Mouse (Mus musculus): ENCODE results near the gene Tpcn2. TPM values are rescaled to one million over a fixed set of nuclear protein-coding genes. Genes with fewer than 3 reads are reported as not detected.

The Tpcn2 gene
- total RNA-seq (2014; rRNA removed) (3.0 and 4.7 TPM in 2 replicates), polyA plus RNA-seq (2015; fragmentation: Nextera tagmentation; extraction: Ambion mirVana) (2.3 and 2.6 TPM in 2 replicates)

DNA sequence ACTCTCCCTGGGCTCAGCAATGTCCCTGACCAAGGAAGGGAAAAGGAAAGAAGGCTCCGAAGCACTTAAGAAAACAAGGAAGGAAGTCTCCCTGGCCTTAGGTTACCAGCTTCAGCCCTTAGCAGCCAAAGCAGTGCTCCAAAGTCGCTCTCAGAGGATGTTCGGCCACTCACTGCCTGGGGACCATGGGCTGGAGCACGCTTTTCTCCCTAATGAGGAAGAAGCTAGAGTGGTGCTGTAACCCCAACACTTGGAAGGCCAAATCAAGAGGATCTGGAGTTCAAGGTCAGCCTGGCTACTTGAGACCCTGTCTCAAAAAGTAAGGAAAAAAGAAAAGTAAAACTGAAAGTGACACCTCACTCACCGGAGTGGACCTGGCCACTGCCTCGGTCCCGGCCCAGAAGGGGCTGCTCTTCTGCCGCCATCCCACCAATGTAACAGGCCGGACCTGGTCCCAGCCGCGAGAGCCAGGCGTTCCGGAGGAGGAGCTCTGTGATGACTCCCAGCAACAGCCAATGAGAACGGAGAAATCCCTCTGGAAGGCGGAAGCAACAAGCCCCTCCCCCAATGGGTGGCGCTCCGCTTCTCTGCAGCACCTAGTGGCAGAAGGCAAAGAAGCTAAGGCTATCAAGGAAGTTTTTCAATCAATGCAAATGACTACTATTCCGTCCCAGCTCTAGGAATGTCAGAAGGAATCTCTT, at the start of gene Tpcn2:
Gene Tpcn2, minus strand, starts transcription at position 525 of the 701 bp plus-strand sequence.
- Histone ChIP-seq H3K9ac (replicated peaks; ENCODE audit: low read length) (peak within 1 kb of the TSS; percentile 47), H3K4me1 (ENCODE audit: insufficient read depth, low read length) (0 out of 2 replicates have a peak, but pooled peaks cover 5% of the 10 kb centered on the region), H3K27ac (no peak within 1 kb of the TSS), H3K4me2 (ENCODE audit: low read depth, low read length) (peak within 1 kb of the TSS; percentile 64), H3K36me3 (ENCODE audit: insufficient read depth, low read length) (no peaks in the 10 kb centered on the region), H3K9me3 (ENCODE audit: low read length) (no peaks in the 10 kb centered on the region), H3K27me3 (ENCODE audit: insufficient read depth, low read length) (no peaks in the 10 kb centered on the region), H3K4me3 (ENCODE audit: low read length) (peak within 1 kb of the TSS; percentile 44)
- TF ChIP-seq CTCF (IDR thresholded peaks at IDR 0.05; ENCODE audit: low read depth) = peak; percentile 81
- WGBS = 3% methylated on average over 18 of the region's 18 CpGs
- peak; percentile 96 for DNase-seq (ENCODE audit: low spot score)
- ATAC-seq = peak; percentile 94

DNA sequence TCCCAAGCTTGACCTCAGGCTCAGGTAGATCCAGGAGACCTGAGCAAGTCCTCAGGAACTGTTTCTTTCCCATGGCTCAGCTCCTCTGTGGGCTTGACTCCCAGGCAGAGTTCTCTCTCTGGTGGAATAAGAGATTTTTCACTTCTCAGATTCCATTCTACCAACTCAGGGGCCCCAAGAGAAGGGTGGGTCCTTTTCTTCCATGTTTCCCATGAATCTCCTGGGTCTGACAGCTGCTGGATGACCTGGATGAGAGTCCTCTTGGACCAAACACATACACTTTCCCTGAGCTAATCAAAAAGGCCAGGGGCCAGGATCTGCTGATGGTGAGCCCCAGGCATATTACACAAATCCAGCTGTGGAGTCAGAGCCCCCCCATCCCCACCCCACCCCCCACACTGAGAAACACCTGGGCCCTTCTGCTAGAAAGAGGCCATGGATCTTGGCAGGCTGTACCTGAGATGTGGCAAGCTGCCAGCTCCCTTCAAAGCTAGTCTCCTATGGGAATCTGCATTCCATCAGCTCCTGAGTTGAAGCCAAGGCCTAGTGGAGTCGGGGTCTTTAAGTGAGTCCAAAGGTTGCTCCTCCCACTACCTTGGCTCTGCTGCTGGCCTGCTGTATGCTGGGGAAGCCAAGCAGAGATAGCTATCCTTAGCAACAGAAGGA, 48.7 kb upstream of the Tpcn2 start:
- H3K9me3 ChIP-seq (ENCODE audit: low read length) = no peaks in the 10 kb centered on the region
- no peak overlapping the region for H3K9ac ChIP-seq (replicated peaks; ENCODE audit: low read length)
- no peak overlapping the region for H3K27ac ChIP-seq
- no peaks in the 10 kb centered on the region for H3K27me3 ChIP-seq (ENCODE audit: insufficient read depth, low read length)
- no peaks in the 10 kb centered on the region for H3K36me3 ChIP-seq (ENCODE audit: insufficient read depth, low read length)
- peak; percentile 65 for DNase-seq (ENCODE audit: low spot score)
- TF ChIP-seq CTCF (IDR thresholded peaks at IDR 0.05; ENCODE audit: low read depth) = no peak
- H3K4me2 ChIP-seq (ENCODE audit: low read depth, low read length) = no peak overlapping the region
- no peak for ATAC-seq
- no peak overlapping the region for H3K4me3 ChIP-seq (ENCODE audit: low read length)
- no peaks in the 10 kb centered on the region for H3K4me1 ChIP-seq (ENCODE audit: insufficient read depth, low read length)
- WGBS = 50% methylated on average over 1 of the region's 1 CpGs

DNA sequence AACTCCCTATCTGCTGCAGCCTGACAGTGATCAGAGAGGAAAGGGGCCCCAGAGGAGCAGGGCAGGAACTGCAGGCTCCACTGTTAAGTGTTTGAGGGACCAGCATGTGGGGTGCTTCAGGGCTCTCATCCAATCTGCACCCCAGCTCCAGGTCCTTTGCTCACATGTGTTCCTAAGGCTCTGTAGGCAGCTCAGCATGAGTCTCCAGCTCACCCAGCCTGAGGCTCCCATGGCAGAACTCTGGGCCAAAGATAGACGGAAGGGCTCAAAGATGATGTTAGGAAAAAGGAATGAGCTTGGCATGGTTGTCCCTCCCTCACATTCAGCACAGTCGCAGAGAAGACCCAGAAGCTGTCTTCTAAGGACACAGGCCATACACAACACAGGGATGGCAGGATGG, 46.8 kb upstream of the Tpcn2 start:
- WGBS = 79% methylated on average over 2 of the region's 2 CpGs
- Histone ChIP-seq H3K9me3 (ENCODE audit: low read length) (no peaks in the 10 kb centered on the region), H3K9ac (replicated peaks; ENCODE audit: low read length) (no peak overlapping the region), H3K27me3 (ENCODE audit: insufficient read depth, low read length) (no peaks in the 10 kb centered on the region), H3K36me3 (ENCODE audit: insufficient read depth, low read length) (no peaks in the 10 kb centered on the region), H3K4me1 (ENCODE audit: insufficient read depth, low read length) (no peaks in the 10 kb centered on the region), H3K27ac (no peak overlapping the region), H3K4me3 (ENCODE audit: low read length) (no peak overlapping the region), H3K4me2 (ENCODE audit: low read depth, low read length) (no peak overlapping the region)
- TF ChIP-seq CTCF (IDR thresholded peaks at IDR 0.05; ENCODE audit: low read depth) = no peak
- ATAC-seq = no peak
- DNase-seq (ENCODE audit: low spot score) = no peak

DNA sequence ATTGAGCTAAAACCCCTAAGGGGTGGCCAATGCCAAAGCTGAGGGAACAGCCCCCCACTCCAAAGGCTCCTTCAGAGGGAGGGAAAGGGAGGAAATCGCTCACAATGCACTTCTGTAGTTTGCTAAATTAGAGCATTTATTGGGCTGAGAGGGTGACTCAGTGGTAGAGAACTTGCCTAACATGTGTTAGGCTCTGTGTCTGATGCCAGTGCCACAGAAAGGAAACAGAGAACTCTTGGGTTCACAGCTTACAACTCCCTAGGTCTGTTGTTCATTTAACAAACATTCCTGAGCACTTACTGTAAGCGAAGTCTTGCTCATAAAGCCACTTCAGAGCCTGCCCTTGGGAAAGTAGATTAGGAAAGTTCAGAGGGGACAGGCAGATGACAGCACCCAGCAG, 46.2 kb upstream of the Tpcn2 start:
- no peaks in the 10 kb centered on the region for H3K4me1 ChIP-seq (ENCODE audit: insufficient read depth, low read length)
- H3K9ac ChIP-seq (replicated peaks; ENCODE audit: low read length) = no peak overlapping the region
- no peaks in the 10 kb centered on the region for H3K9me3 ChIP-seq (ENCODE audit: low read length)
- DNase-seq (ENCODE audit: low spot score) (no peak), ATAC-seq (no peak)
- no peak overlapping the region for H3K4me2 ChIP-seq (ENCODE audit: low read depth, low read length)
- H3K36me3 ChIP-seq (ENCODE audit: insufficient read depth, low read length) = no peaks in the 10 kb centered on the region
- TF ChIP-seq CTCF (IDR thresholded peaks at IDR 0.05; ENCODE audit: low read depth) = no peak
- H3K27me3 ChIP-seq (ENCODE audit: insufficient read depth, low read length) = no peaks in the 10 kb centered on the region
- H3K4me3 ChIP-seq (ENCODE audit: low read length) = no peak overlapping the region
- WGBS = 85% methylated on average over 2 of the region's 2 CpGs
- H3K27ac ChIP-seq = no peak overlapping the region

DNA sequence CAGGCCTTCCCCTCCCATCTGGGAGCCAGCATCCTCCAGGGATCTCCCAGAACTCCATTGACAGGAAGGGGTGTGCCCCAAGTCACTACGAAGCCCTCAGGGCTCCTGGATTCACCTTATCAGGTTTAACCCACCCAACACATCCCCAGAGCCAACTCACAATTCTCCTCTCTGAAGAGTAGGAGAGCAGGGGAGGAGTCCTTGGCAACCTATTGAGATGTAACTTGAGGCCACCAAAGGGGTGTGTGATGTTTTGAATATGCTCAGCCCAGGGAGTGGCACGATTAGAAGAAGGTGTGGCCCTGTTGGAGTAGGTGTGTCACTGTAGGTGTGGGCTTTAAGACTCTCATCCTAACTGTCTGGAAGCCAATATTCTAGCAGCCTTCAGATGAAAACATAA, 41.9 kb upstream of the Tpcn2 start:
- H3K9ac ChIP-seq (replicated peaks; ENCODE audit: low read length) = no peak overlapping the region
- no peak overlapping the region for H3K27ac ChIP-seq
- H3K36me3 ChIP-seq (ENCODE audit: insufficient read depth, low read length) = no peaks in the 10 kb centered on the region
- no peaks in the 10 kb centered on the region for H3K9me3 ChIP-seq (ENCODE audit: low read length)
- DNase-seq (ENCODE audit: low spot score) = no peak
- 64% methylated on average over 2 of the region's 2 CpGs for WGBS
- no peaks in the 10 kb centered on the region for H3K27me3 ChIP-seq (ENCODE audit: insufficient read depth, low read length)
- H3K4me2 ChIP-seq (ENCODE audit: low read depth, low read length) = no peak overlapping the region
- TF ChIP-seq CTCF (IDR thresholded peaks at IDR 0.05; ENCODE audit: low read depth) = no peak
- no peaks in the 10 kb centered on the region for H3K4me1 ChIP-seq (ENCODE audit: insufficient read depth, low read length)
- ATAC-seq = no peak
- H3K4me3 ChIP-seq (ENCODE audit: low read length) = no peak overlapping the region

DNA sequence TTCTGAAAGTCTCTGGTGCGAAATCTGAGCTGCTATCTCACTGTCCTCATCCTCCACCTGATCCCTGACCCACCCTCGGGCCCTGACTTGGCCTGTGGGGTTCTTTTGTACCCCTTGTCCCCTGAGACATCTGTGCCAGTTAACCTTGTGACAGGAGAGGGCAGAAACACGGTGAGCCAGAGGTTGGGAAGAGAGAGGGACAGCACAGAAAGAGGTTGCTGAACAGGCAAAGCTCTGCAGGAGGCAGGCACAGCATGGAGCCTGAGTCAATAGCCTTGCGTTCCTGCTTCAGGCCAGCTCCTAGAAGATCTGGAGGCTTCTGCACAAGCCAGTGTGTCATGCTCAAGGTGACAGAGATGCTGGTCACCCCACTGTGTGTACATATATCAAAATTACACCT, 39.8 kb upstream of the Tpcn2 start:
- Histone ChIP-seq H3K27ac (no peak overlapping the region), H3K36me3 (ENCODE audit: insufficient read depth, low read length) (no peaks in the 10 kb centered on the region), H3K9me3 (ENCODE audit: low read length) (no peaks in the 10 kb centered on the region), H3K4me1 (ENCODE audit: insufficient read depth, low read length) (no peaks in the 10 kb centered on the region), H3K4me2 (ENCODE audit: low read depth, low read length) (no peak overlapping the region), H3K9ac (replicated peaks; ENCODE audit: low read length) (no peak overlapping the region), H3K4me3 (ENCODE audit: low read length) (no peak overlapping the region), H3K27me3 (ENCODE audit: insufficient read depth, low read length) (no peaks in the 10 kb centered on the region)
- 26% methylated on average over 4 of the region's 4 CpGs for WGBS
- TF ChIP-seq CTCF (IDR thresholded peaks at IDR 0.05; ENCODE audit: low read depth) = no peak
- no peak for ATAC-seq
- no peak for DNase-seq (ENCODE audit: low spot score)

DNA sequence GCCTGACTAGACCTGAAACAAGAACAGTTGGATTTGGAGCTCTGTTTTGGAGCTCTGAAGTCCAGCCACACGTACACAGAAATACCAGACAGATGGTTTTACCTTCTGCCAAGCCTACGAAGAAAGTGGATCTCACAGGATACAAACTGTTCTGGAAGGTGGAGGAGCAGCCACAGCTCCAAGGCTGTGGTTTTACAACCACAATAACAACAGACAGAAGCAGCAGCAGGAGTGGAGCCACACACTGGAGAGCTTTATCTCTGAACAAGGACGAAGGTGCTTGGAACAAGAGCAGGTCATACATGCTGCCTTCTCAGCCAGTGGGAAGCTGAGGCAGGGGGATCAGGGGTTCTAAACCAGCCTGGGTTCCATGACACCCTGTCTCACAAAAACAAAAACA, 35.7 kb upstream of the Tpcn2 start:
- Histone ChIP-seq H3K4me2 (ENCODE audit: low read depth, low read length) (no peak overlapping the region), H3K4me1 (ENCODE audit: insufficient read depth, low read length) (no peaks in the 10 kb centered on the region), H3K9ac (replicated peaks; ENCODE audit: low read length) (no peak overlapping the region), H3K4me3 (ENCODE audit: low read length) (no peak overlapping the region), H3K9me3 (ENCODE audit: low read length) (no peaks in the 10 kb centered on the region), H3K27me3 (ENCODE audit: insufficient read depth, low read length) (no peaks in the 10 kb centered on the region), H3K27ac (no peak overlapping the region), H3K36me3 (ENCODE audit: insufficient read depth, low read length) (no peaks in the 10 kb centered on the region)
- no peak for DNase-seq (ENCODE audit: low spot score)
- ATAC-seq = no peak
- 51% methylated on average over 3 of the region's 3 CpGs for WGBS
- no peak for TF ChIP-seq CTCF (IDR thresholded peaks at IDR 0.05; ENCODE audit: low read depth)

Measured in hindbrain, postnatal 0 days (tissue).